Mouse (Mus musculus) olfactory bulb, adult 2 months (tissue): ENCODE results near the gene 1810055G02Rik.

Experiments used
- CTCF ChIP-seq: fragments of 200-500 bp; IDR thresholded peaks from 2 replicates; pipeline ENCODE4 v1.5.1; 2012; ENCODE audit warnings: low read depth, mild to moderate bottlenecking, low read length, moderate library complexity; ENCODE audit not compliant: insufficient read depth
- POLR2A ChIP-seq: fragments of 200-500 bp; IDR thresholded peaks from 2 replicates; pipeline ENCODE4 v1.6.1; 2012; ENCODE audit warnings: mild to moderate bottlenecking, low read depth, low read length, moderate library complexity; ENCODE audit not compliant: insufficient read depth

DNA sequence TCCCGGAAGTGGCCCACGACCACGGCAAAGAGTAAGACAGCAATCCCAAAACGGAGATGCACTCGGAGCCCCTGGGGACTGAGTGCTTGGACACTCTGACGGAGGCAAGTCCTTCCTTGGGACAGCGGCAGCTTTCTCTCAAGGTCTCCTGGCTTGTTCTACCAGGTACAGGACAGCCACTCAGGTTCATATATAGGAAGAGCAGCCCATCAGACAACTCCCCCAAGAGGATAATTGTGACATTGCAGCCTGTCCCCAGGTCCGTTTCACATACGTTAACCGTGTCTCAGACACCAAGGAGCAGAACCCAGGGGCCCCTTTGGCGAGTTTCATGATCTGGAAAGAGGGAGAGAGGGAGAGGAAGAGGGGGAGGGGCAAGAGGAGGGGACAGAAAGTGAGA lies 40.1 kb upstream of the 1810055G02Rik start:
- TF ChIP-seq CTCF (no peak), POLR2A (no peak)
